1 mouse cellular context compared by ENCODE assay signal in the genomic region with DNA sequence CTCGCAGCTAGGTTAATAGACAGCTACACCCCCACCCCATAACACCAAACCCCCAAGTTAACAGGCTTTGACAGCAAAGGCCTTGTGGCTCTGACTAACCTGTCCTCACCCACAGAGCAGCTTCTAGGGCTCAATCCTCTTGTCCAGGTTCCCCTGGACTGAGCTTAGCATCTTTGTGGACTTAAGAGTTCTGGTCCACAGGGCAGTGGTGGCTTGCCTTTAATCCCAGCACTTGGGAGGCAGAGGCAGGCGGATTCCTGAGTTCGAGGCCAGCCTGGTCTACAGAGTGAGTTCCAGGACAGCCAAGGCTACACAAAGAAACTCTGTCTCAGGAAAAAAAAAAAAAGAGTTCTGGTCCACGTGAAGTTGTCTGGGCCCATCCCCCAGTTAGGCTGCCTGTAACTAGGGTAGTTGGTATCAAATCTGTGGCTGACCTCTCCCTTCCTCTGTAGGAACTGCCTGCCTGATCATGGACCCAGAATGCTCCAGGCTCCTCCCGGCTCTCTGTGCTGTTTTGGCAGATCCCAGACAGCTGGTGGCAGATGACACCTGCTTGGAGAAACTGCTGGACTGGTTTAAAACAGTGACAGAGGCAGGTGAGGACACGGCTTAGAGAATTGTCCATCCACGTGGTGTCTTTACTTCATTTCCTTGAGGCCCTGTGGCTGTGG.
TF ChIP-seq lines count a peak whose summit lies in the region.

No protein-coding gene starts in this region.

TF ChIP-seq in MEL, 35 proteins besides CTCF, POLR2A, EP300 and RAD21 (continued from another document):
- TF ChIP-seq HCFC1 (IDR thresholded peaks at IDR 0.05; ENCODE audit: low read depth, low read length) (0 out of 2 replicates have a peak, but pooled peaks have one; percentile 20), GABPA (IDR thresholded peaks at IDR 0.05; ENCODE audit: low read depth, low read length) (no peak), TAL1 (IDR thresholded peaks at IDR 0.05; ENCODE audit: low read length) (no peak), SIN3A (IDR thresholded peaks at IDR 0.05; ENCODE audit: low read length) (peak; percentile 68), JUND (IDR thresholded peaks at IDR 0.05; ENCODE audit: low read depth, low read length) (no peak), KAT2A (conservative IDR thresholded peaks at IDR 0.05; ENCODE audit: low read depth, low read length) (no peak), USF1 (IDR thresholded peaks at IDR 0.05; ENCODE audit: low read depth, low read length) (0 out of 2 replicates have a peak, but pooled peaks have one; percentile 8), ELF1 (IDR thresholded peaks at IDR 0.05; ENCODE audit: low read depth, low read length) (no peak), RCOR1 (IDR thresholded peaks at IDR 0.05; ENCODE audit: low read depth, low read length) (no peak), MAX (IDR thresholded peaks at IDR 0.05; ENCODE audit: low read length) (peak; percentile 26; the same call in 1 of the 2 replicates), SMC3 (IDR thresholded peaks at IDR 0.05; ENCODE audit: low read depth, low read length) (no peak), MYB (IDR thresholded peaks at IDR 0.05; ENCODE audit: low read depth, low read length) (no peak), UBTF (IDR thresholded peaks at IDR 0.05; ENCODE audit: borderline replicate concordance, insufficient read depth, low read depth, low read length) (no peak), TBP (IDR thresholded peaks at IDR 0.05; ENCODE audit: low read depth, low read length) (no peak), USF2 (IDR thresholded peaks at IDR 0.05; ENCODE audit: borderline replicate concordance in 1 of 2, insufficient read depth in 1 of 2, low read depth in 1 of 2, low read length in 2 of 2) (no peak), MAZ (IDR thresholded peaks at IDR 0.05; ENCODE audit: low read depth, low read length) (no peak), NELFE (IDR thresholded peaks at IDR 0.05; ENCODE audit: low read depth, low read length) (peak; percentile 16; the same call in 1 of the 2 replicates), POLR2AphosphoS2 (IDR thresholded peaks at IDR 0.05; ENCODE audit: low read length) (no peak), ZC3H11A (IDR thresholded peaks at IDR 0.05; ENCODE audit: low read depth, low read length) (no peak), BHLHE40 (IDR thresholded peaks at IDR 0.05; ENCODE audit: borderline replicate concordance, low read depth, low read length) (no peak), E2F4 (IDR thresholded peaks at IDR 0.05; ENCODE audit: borderline replicate concordance, low read depth, low read length) (no peak), GATA1 (IDR thresholded peaks at IDR 0.05; ENCODE audit: low read depth, low read length) (no peak), ZMIZ1 (IDR thresholded peaks at IDR 0.05; ENCODE audit: low read depth, low read length) (no peak), NRF1 (IDR thresholded peaks at IDR 0.05; ENCODE audit: insufficient read depth, low read depth, low read length, poor library complexity, severe bottlenecking) (no peak), TCF12 (IDR thresholded peaks at IDR 0.05; ENCODE audit: low read depth, low read length) (0 out of 2 replicates have a peak, but pooled peaks have one; percentile 15), ETS1 (IDR thresholded peaks at IDR 0.05; ENCODE audit: low read depth, low read length) (no peak), POLR2AphosphoS5 (IDR thresholded peaks at IDR 0.05; ENCODE audit: borderline replicate concordance, low read depth, low read length) (no peak), MXI1 (IDR thresholded peaks at IDR 0.05; ENCODE audit: low read depth, low read length) (peak; percentile 70), CHD2 (IDR thresholded peaks at IDR 0.05; ENCODE audit: low read length) (no peak)
TF ChIP-seq in MEL: peak in this region for 9.
